Mouse (Mus musculus) embryonic fibroblast, embryonic 13.5 days (primary cell): ENCODE measurements around the gene Med12l. TPM values are rescaled to one million over a fixed set of nuclear protein-coding genes. Genes with fewer than 3 reads are reported as not detected.

Experiments used
- H3K27ac ChIP-seq: 2 replicates; pipeline ENCODE4 v1.5.1; 2012; ENCODE audit warnings: low read length, control low read depth, inconsistent platforms; ENCODE audit not compliant: insufficient read depth
- H3K4me1 ChIP-seq: 2 replicates; pipeline ENCODE4 v1.6.1; 2011; ENCODE audit warnings: low read length; ENCODE audit not compliant: control insufficient read depth, insufficient read depth
- H3K4me3 ChIP-seq: 2 replicates; pipeline ENCODE4 v1.5.1; 2011; ENCODE audit warnings: mild to moderate bottlenecking, control low read depth, low read length; ENCODE audit not compliant: insufficient read depth
- CTCF ChIP-seq: IDR thresholded peaks from 2 replicates; pipeline ENCODE4 v1.5.1; 2011; ENCODE audit warnings: mild to moderate bottlenecking, control low read depth, low read length, moderate library complexity, borderline replicate concordance; ENCODE audit not compliant: insufficient read depth
- POLR2A ChIP-seq: IDR thresholded peaks from 2 replicates; pipeline ENCODE4 v1.6.1; 2011; ENCODE audit warnings: low read depth, mild to moderate bottlenecking, control low read depth, low read length, moderate library complexity
- polyA plus RNA-seq: library from polyadenylated mRNA; stranded (reverse); fragments of >200 nt; gene quantifications from 2 replicates; pipeline ENCODE4 v1.2.4, GENCODE M21; 2011; ENCODE audit warnings: low read depth; ENCODE audit not compliant: missing spikeins, insufficient read length

Gene Med12l
- polyA plus RNA-seq, 1 experiment = 0.97 TPM

DNA sequence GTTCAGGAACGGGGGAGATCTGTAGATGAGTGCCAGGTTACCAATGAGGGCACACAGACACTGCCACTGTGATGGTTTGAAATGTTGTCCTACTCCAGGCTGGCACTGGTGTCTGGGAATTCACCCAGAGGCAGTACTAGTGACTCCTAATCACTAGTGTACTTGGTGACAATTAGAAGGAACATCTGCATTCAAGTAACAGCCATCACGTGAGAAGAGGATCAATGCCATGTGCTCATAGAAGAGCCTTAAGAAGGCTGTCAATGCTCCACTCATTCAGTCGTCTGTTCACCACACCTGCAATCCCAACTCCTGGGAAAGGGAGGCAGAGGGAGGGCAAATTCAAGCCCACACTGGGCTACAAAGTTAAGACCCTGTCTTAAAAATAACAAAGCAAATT lies 15.1 kb upstream of the Med12l start:
- Histone ChIP-seq H3K27ac (no peak overlapping the region), H3K4me3 (no peak overlapping the region), H3K4me1 (no peaks in the 10 kb centered on the region)
- TF ChIP-seq POLR2A = no peak

DNA sequence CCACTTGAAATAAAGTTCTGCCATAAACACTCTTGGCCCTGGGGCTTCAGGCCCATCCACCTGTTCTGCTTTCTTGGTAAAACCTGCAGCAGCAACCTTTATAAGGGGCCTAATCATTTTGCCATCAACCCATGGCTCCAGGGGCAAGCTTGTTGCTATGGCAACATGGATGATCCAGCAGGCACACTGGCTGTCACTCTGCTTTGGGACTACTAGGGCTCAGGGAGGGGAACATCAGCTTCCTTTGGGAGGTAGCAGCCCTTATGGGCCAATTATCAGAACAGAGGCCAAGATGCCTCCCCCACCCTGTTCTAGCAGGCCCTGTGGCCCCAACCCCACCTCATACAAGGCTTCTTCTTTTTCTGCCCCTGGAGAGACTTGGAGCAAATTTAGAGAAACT lies 13.5 kb upstream of the Med12l start:
- TF ChIP-seq POLR2A = no peak
- no peak for TF ChIP-seq CTCF
- Histone ChIP-seq H3K27ac (no peak overlapping the region), H3K4me3 (no peak overlapping the region), H3K4me1 (no peaks in the 10 kb centered on the region)

DNA sequence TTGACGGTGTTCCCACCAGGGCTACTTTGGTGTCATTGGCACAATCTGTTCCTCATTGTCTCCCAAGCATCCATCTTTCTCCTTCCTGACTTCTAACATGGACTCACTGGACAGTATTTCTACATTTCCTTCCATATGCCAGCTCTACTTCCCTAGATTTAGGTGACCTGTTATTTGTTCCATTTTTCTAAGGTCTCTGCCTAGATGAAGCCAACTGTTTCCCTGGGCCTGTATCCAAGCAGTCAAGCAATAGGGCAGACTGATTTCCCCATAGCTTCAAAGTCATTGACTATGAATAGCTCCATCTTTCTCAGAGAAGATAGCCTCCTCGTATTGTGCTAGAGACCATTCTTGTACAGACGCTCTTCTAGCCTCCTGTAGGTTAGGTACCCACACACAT lies 12.0 kb upstream of the Med12l start:
- TF ChIP-seq CTCF = no peak
- Histone ChIP-seq H3K27ac (no peak overlapping the region), H3K4me1 (no peaks in the 10 kb centered on the region), H3K4me3 (no peak overlapping the region)

DNA sequence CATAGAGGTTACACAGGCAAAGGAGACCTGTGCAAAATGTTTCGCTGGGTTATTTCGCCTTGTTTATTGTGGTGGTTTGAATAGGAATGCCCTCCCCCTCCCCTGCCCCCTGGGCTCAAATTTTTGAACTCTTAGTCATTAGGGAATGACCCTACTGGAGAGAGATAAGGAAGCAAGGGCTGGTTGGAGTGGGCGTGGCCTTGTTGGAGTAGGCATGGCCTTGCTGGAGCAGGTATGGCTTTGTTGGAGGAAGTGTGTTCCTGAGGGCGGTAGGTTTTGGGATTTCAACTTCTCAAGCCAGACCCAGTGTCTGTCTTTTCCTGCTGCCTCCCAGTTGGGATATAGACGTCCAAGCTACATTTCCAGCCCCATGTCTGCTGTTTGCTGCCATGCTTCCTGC lies 1.9 kb upstream of the Med12l start:
- Histone ChIP-seq H3K4me1 (no peaks in the 10 kb centered on the region), H3K27ac (no peak overlapping the region), H3K4me3 (no peak overlapping the region)
- no peak for TF ChIP-seq POLR2A
- no peak for TF ChIP-seq CTCF

DNA sequence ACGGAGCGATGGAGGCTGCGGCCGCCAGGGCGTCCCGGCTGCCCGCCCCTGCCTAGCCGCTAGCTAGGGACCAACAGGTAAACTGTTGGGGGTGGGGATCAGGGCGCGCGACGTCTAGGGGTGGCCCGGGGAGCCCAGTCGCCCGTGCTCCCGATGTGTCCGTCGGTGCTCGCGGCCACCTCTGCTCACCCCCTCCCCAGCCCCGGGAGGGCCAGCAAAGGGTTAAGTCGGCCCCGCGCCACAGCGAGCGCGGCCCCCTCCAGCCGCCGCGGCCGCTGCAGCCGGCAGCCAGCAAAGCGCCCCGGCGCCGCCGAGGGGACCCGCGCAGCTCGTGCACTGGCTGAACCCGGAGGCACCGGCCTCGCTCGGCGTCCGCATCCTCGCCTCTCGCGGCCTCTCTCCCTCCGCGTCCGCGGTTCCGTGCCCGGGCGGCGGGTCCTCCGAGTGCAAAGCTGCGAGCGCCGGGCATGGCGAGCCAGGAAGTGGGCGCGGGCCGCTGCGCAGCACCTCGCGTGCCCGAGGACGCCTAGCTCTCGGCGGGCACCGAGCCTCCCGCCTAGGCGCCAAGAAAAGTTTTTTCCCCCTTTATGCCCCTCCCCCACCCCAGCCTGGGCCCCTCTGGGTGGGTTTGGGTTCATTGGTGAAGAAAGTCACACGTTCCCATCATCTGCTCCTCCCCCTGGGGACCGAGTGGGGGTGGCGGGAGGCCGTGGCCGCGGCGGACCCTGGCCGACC lies 538 bp downstream of the Med12l start:
- H3K27ac ChIP-seq = no peak overlapping the region
- H3K4me3 ChIP-seq = peak overlapping the region; percentile 48
- TF ChIP-seq POLR2A = no peak
- no peak for TF ChIP-seq CTCF
- H3K4me1 ChIP-seq = no peaks in the 10 kb centered on the region

DNA sequence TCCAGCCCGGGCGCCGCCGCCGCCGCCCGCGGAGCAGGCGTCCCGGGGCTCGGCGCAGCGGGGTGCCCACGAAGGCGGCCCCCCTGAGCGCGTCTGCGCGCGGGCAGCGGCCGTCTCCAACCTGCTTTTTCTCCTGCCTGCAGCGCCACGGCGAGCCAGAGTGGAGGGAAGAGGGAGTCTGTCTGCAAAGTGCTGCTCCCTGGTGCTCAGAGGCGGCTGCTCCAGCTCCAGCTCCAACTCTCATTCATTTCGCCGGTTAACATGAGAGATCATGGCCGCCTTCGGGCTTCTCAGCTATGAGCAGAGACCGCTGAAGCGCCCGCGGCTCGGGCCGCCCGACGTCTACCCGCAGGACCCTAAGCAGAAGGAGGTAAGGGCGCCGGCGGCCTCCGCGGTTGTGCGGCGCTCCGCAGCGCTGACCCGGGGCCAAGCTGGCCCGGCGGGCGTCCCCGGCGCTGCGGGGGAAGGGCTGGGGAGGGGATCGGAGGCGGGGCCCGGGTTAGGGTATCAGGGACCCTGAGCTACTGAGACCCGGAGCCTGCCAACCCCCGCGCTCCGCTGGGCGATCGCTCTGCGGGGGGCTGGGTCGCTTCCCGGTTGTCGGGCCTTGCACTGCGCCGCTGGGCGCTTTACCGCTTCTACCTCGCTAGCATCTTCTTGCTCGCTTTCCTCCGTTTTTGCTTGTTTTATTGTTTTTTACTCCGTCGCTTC lies 1.3 kb downstream of the Med12l start:
- Histone ChIP-seq H3K27ac (no peak overlapping the region), H3K4me3 (peak overlapping the region; percentile 52), H3K4me1 (no peaks in the 10 kb centered on the region)
- TF ChIP-seq POLR2A = no peak
- TF ChIP-seq CTCF = peak; percentile 67; the same call in 1 of the 2 replicates

DNA sequence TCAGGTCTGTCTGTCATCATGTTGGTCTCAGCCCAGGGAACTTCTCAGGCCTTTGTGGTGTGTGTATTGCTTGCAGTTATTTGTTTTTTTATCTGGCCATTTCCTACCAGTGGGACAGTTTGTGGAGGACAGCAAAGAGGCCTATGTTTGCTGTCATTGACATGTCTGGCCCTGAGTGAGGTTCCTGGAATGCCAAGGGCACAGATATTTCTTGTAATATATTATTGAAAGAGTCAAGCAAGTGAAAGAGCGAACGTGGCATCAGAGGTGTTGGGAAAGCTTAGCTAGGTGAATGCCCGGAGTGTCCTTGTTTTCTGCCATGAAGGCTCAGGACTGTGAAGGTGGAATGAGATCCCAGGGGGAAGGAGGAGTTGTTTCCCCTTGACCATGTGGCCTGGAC lies 4.7 kb downstream of the Med12l start:
- H3K4me3 ChIP-seq = no peak overlapping the region
- no peaks in the 10 kb centered on the region for H3K4me1 ChIP-seq
- no peak for TF ChIP-seq POLR2A
- no peak for TF ChIP-seq CTCF
- no peak overlapping the region for H3K27ac ChIP-seq

DNA sequence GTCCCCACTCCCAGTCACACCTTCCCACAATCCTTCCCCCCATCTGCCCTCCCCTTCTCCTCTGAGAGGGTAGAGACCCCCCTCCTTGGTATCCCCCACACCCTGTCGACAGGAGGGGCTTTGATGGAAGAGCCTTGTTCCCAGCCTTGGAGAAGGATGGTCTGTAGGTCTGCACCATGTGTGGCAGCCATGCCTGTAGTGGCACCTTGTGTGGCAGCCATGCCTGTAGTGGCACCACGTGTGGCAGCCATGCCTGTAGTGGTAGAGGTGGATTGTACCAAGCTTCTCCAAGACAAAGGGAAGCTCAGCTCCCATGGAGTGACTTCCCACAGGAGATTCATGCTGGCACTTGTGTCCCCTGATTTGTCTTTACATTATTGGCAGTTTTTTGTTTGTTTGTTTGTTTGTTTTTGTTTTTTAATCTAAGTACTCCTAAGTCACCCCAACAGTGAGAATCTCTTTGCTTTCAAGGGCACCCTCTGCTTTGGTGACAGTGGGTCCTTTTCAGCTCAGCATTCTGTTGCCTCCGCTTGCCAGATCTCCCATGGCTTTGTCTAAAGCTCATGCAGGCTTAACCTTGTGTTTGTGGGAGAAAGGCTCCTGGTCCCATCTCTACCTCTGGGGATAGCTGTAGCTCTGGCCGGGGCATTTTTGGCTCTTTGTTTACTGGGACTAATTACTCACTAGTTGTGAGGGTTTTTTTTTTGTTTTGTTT lies 10.2 kb downstream of the Med12l start:
- no peak overlapping the region for H3K27ac ChIP-seq
- no peak overlapping the region for H3K4me3 ChIP-seq
- TF ChIP-seq CTCF (no peak), POLR2A (no peak)
- H3K4me1 ChIP-seq = no peaks in the 10 kb centered on the region

DNA sequence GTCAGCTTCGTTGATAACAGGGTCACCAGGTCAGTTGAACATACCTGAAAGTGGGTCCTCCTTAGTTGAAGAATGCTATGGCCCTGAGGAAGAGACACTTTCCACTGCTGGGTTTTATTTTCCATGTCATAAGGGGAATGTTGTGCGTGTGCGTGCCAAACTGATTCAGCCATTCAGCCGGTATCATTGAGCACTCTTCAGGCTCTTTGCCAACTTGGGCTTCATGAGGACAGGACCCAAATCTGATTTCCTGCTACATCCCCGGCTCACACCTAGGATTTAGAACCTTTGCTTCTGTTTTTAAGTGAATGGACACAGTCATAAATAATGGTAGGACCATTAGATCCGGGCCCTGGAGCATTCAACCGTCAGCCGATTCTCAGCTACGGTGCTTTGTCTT lies 10.9 kb downstream of the Med12l start:
- H3K4me1 ChIP-seq = no peaks in the 10 kb centered on the region
- TF ChIP-seq CTCF (no peak), POLR2A (no peak)
- H3K27ac ChIP-seq = no peak overlapping the region
- no peak overlapping the region for H3K4me3 ChIP-seq

DNA sequence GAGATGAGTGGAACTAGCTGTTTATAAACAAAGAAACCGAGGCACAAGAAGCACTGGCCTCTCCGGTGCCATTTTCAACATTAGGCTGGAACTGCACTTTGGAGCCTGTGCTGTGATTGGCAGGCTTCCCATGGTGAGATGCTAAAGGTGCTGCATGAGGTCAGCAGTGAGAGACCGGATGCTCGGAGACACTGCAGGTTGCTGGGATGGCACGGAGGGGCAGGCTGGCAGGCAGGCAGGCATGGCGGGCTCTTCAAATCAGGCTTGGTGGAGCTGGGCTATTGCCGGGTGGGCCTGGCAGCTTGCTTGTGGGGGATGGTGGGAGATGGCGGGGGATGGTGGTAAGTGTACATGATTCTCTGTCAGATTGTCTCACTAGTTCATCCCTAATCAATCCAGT lies 15.6 kb downstream of the Med12l start:
- no peak for TF ChIP-seq CTCF
- no peak for TF ChIP-seq POLR2A
- Histone ChIP-seq H3K27ac (no peak overlapping the region), H3K4me1 (no peaks in the 10 kb centered on the region), H3K4me3 (no peak overlapping the region)
